Mouse (Mus musculus): ENCODE measurements at regions not wholly inside any gene's neighbourhood (a gene's known extent, or its start where the extent isn't known, plus 50 kb on each side); places are given as distances from the start of the nearest gene placed in this dataset.

DNA sequence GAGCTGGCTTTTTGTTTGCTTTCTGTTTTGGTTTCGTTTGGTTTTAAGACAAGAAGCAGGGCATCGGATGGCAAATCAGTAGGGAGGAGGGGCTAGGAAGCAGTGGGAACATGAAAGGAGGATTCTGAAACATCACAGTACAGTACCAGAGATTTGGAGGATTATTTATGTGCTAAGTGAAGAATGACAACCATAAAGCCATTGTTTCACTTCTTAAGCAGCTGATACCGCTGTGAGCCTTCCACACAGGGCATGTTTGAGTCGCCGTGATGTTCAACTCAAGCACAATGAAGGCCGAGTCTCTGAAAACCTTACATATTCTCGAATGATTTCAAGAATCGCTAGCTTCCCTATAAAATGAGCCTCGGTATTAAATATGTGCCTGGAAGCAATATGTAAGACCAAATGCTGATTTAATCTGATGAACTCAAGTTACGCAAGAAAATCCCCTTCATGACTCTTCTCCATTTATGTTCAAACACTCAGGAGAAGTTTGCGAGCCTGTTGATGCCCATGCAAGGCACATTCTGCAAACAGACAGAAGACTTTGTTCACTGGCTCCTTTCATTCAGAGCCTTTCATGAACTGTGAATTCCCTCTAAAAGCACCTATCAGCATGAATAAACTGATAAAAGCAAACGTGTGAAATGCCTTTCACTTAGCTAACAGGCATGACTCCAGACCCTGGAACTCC lies 441.2 kb downstream of the Efnb2 start:
- in situ Hi-C loops (cut with MboI, MseI), result no loop called here

DNA sequence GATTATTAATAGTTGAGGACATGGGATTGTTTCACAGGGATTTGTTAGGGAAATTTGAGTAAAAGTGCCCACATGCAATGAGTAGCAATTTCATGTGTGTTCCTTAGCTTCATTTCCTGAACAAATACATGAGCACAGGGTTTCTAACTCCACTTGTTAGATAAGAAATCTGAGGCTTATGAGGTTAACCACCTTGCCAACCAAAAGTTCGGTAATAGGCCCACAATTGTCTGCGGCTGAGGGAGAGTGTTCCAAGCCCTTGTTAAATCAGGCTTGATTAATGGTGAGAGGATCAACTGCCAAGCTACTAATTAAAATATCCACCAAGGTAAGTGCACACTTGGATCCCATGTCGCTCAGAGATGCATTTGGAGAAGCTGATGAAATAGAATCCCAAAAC lies 468.0 kb downstream of the Efnb2 start:
- in situ Hi-C loops (cut with MboI, MseI), result no loop called here

- in situ Hi-C loops (cut with MboI, MseI), result no loop called here
Measured at GRCm38 (mm10) chr8:8186046-8186445, 475.0 kb downstream of the Efnb2 start.

GRCm38 (mm10) chr8:8183233-8183622 lies 477.8 kb downstream of the Efnb2 start:
- in situ Hi-C loops (cut with MboI, MseI), result no loop called here

- in situ Hi-C loops (cut with MboI, MseI), result no loop called here
Measured at GRCm38 (mm10) chr8:8182616-8183232, 478.3 kb downstream of the Efnb2 start.

- in situ Hi-C loops (cut with MboI, MseI), result no loop called here
Measured at GRCm38 (mm10) chr8:8182108-8182507, 478.9 kb downstream of the Efnb2 start.

- in situ Hi-C loops (cut with MboI, MseI), result no loop called here
Measured at GRCm38 (mm10) chr8:8174286-8174685, 486.8 kb downstream of the Efnb2 start.

DNA sequence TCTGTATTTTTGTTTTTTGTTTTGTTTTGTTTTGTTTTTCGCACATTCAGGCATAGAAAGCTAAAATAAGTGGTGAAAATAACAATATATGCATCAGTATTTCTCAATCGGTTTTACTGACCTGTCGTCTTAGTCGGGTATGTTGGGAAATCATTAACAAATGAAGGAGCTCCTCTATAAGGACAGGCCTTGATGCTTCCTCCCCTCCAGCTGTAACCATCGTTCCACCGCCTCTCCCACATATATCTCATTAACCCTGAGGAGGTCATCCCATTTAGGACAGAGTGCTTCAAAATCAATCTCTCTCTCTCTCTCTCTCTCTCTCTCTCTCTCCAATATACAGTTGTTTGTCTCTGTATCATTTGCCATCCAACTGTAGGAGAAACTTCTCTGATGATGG lies 492.4 kb downstream of the Efnb2 start:
- in situ Hi-C loops (cut with MboI, MseI), result no loop called here

DNA sequence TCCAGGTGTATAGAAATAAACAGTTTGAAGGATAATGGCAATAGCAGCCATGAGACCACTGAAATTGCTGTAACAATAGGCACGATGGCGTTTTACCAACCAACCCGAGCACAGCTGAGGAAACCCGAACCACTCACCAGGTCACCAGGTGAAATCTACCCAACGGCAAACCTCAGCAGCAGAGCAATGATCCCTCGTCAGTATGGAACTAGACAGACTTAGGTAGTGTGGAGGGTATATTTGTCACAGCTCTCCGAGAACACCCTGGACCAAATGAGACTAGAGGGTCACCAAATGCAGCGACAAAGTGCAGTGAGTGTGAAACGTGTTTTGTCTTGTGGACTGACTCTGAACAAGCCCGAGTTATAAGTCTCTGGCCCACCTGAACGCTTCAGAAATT lies 492.8 kb downstream of the Efnb2 start:
- in situ Hi-C loops (cut with MboI, MseI), result no loop called here

- in situ Hi-C loops (cut with MboI, MseI), result loop anchor here (10.0 kb wide), 1 partner anchor 1257 kb away; no protein-coding TSS in a partner anchor
Measured at GRCm38 (mm10) chr8:8147527-8147926, 513.5 kb downstream of the Efnb2 start.

GRCm38 (mm10) chr8:8142933-8143495 lies 518.0 kb downstream of the Efnb2 start:
- in situ Hi-C loops (cut with MboI, MseI), result loop anchor here (10.0 kb wide), 1 partner anchor 1262 kb away; no protein-coding TSS in a partner anchor

DNA sequence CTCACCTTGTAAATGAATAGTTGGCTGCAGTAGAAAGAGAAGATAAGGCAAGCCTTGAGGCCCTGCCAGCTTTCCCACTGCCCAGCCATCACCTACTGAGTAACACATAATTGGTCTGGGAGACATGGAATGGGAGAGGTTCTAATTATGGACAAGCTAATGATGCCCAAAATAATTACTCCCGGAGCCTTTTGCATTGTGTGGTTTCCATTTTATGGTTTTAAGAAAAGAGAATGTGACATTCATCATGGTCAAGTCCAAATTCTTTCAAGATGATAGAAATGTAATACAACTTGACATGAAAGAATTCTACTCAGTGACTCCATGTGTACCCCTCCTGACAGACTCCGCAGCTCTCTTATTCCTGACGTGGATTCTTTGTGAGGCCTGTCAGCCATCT lies 518.6 kb downstream of the Efnb2 start:
- in situ Hi-C loops (cut with MboI, MseI), result loop anchor here (10.0 kb wide), 1 partner anchor 1262 kb away; no protein-coding TSS in a partner anchor

DNA sequence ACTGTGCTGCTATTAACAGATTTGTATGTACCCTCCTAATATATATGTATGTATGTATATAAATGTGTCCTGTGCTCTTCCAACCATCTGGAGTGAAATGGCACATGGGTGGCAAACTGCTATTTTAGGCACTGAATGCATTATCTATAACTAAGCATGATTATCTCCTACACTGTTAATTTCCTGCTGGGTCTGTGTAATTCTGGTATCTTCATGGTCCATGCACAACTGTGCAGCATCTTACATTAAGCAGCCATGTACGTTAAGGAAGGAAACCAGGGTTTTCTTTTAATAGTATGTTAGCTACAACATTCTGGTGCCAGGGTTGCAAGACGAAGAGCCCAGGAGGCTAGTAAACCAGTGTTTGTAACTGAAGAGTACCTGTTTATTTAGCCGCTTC lies 521.3 kb downstream of the Efnb2 start:
- in situ Hi-C loops (cut with MboI, MseI), result loop anchor here (10.0 kb wide), 1 partner anchor 1265 kb away; no protein-coding TSS in a partner anchor

- in situ Hi-C loops (cut with MboI, MseI), result no loop called here
Measured at GRCm38 (mm10) chr8:8133001-8133785, 527.8 kb downstream of the Efnb2 start.

- in situ Hi-C loops (cut with MboI, MseI), result no loop called here
Measured at GRCm38 (mm10) chr8:8131961-8132376, 529.1 kb downstream of the Efnb2 start.

- in situ Hi-C loops (cut with MboI, MseI), result no loop called here
Measured at GRCm38 (mm10) chr8:8130806-8131205, 530.2 kb downstream of the Efnb2 start.

DNA sequence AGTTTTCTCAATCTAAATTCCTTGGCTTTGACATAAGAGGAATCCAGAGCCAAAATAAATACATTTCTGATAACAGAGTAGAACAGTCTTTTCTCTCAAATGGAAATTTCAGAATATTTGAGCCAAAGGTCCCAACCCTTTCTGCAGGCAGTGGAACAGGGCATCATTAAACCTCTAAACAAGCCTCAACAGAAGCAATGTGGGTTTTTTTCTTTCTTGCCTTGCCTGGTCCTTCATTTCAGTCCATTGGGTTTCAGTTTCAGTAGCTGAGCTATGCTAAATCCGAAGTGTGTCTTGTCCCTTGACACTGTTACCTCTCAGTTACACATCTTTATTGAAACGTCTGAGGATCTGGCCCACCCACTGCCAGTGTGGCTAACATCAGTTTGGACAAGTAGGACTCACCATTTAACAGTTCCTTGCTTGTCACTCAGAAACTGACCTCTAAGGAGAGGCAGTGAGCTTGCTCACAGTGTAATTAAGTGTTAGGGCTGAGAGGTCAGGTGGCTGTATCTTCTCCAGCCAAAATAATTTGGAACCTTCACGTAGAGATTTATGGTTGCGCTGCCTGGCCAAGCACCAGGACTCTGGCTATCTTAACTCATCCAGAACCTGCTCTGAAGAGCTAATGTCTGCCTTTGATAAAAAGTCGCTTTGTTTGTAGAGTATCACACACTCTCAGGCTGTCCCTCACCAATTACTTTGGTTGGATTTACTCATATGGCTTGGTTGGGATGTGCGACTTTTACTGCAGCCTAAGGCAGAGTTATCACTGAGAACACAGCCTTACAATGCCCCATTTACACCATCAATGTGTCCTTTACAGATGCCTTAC lies 545.2 kb downstream of the Efnb2 start:
- in situ Hi-C loops (cut with MboI, MseI), result no loop called here

DNA sequence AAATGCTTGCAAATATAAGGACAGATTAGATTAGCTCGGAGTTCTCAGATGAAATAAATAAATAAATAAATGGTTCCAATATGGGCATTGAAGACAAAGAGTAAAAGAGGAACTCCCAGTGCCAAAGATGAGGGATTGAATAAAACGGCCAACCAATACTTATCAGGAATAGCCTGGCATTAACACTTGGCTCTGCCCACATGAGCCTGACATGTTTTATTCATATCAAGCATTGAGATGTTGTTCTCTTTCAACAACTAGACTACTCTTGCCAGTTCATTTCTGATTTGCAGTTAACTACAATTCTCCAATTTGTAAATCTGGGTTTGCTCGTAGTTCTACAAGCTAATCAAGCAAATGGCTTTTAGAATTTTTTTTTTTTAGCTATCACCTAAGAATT lies 546.4 kb downstream of the Efnb2 start:
- in situ Hi-C loops (cut with MboI, MseI), result no loop called here

- in situ Hi-C loops (cut with MboI, MseI), result no loop called here
Measured at GRCm38 (mm10) chr8:8109785-8110350, 551.2 kb downstream of the Efnb2 start.

GRCm38 (mm10) chr8:8103492-8103891 lies 557.5 kb downstream of the Efnb2 start:
- in situ Hi-C loops (cut with MboI, MseI), result no loop called here
